Mouse (Mus musculus): ENCODE data around the gene Raver2.

The Raver2 gene

GRCm38 (mm10) chr4:101168189-101168778 is 99.5 kb downstream of the Raver2 start:
- in situ Hi-C loops (cut with MboI; ENCODE audit: low sequenced_read_pairs) = loop anchor here (10.0 kb wide), 1 partner anchor 157 kb away; no protein-coding TSS in a partner anchor

- in situ Hi-C loops (cut with MboI; ENCODE audit: low sequenced_read_pairs) = no loop called here
Measured at GRCm38 (mm10) chr4:101172738-101173137, 104.0 kb downstream of the Raver2 start.

- in situ Hi-C loops (cut with MboI; ENCODE audit: low sequenced_read_pairs) = no loop called here
Measured at GRCm38 (mm10) chr4:101174916-101175625, 106.3 kb downstream of the Raver2 start.

- in situ Hi-C loops (cut with MboI; ENCODE audit: low sequenced_read_pairs) = no loop called here
Measured at GRCm38 (mm10) chr4:101176123-101176522, 107.3 kb downstream of the Raver2 start.

- in situ Hi-C loops (cut with MboI; ENCODE audit: low sequenced_read_pairs) = no loop called here
Measured at GRCm38 (mm10) chr4:101177796-101178195, 109.0 kb downstream of the Raver2 start.

- in situ Hi-C loops (cut with MboI; ENCODE audit: low sequenced_read_pairs) = no loop called here
Measured at GRCm38 (mm10) chr4:101179076-101179475, 110.3 kb downstream of the Raver2 start.

- in situ Hi-C loops (cut with MboI; ENCODE audit: low sequenced_read_pairs) = no loop called here
Measured at GRCm38 (mm10) chr4:101179836-101180235, 111.1 kb downstream of the Raver2 start.

- in situ Hi-C loops (cut with MboI; ENCODE audit: low sequenced_read_pairs) = no loop called here
Measured at GRCm38 (mm10) chr4:101180681-101181080, 111.9 kb downstream of the Raver2 start.

- in situ Hi-C loops (cut with MboI; ENCODE audit: low sequenced_read_pairs) = no loop called here
Measured at GRCm38 (mm10) chr4:101182603-101183011, 113.8 kb downstream of the Raver2 start.

- in situ Hi-C loops (cut with MboI; ENCODE audit: low sequenced_read_pairs) = no loop called here
Measured at GRCm38 (mm10) chr4:101185216-101185615, 116.4 kb downstream of the Raver2 start.

GRCm38 (mm10) chr4:101186591-101186990 is 117.8 kb downstream of the Raver2 start:
- in situ Hi-C loops (cut with MboI; ENCODE audit: low sequenced_read_pairs) = no loop called here

GRCm38 (mm10) chr4:101187381-101187780 is 118.6 kb downstream of the Raver2 start:
- in situ Hi-C loops (cut with MboI; ENCODE audit: low sequenced_read_pairs) = no loop called here

GRCm38 (mm10) chr4:101192241-101192976 is 123.6 kb downstream of the Raver2 start:
- in situ Hi-C loops (cut with MboI; ENCODE audit: low sequenced_read_pairs) = no loop called here

- in situ Hi-C loops (cut with MboI; ENCODE audit: low sequenced_read_pairs) = no loop called here
Measured at GRCm38 (mm10) chr4:101194170-101194569, 125.4 kb downstream of the Raver2 start.

- in situ Hi-C loops (cut with MboI; ENCODE audit: low sequenced_read_pairs) = no loop called here
Measured at GRCm38 (mm10) chr4:101196407-101196806, 127.6 kb downstream of the Raver2 start.

- in situ Hi-C loops (cut with MboI; ENCODE audit: low sequenced_read_pairs) = no loop called here
Measured at GRCm38 (mm10) chr4:101197421-101198170, 128.8 kb downstream of the Raver2 start.

- in situ Hi-C loops (cut with MboI; ENCODE audit: low sequenced_read_pairs) = no loop called here
Measured at GRCm38 (mm10) chr4:101198333-101198732, 129.6 kb downstream of the Raver2 start.

GRCm38 (mm10) chr4:101199433-101200081 is 130.8 kb downstream of the Raver2 start:
- in situ Hi-C loops (cut with MboI; ENCODE audit: low sequenced_read_pairs) = no loop called here

Data from CH12F3 (cell line).